Mouse (Mus musculus) limb, embryonic 15.5 days (tissue): ENCODE measurements at regions not wholly inside any gene's neighbourhood (a gene's known extent, or its start where the extent isn't known, plus 50 kb on each side); places are given as distances from the start of the nearest gene placed in this dataset.
"Not testable (repeated sequence)": the region's sequence is repeated elsewhere in the genome, so short reads cannot be mapped to it uniquely, and the experiment has no call there.

Experiments used
- ATAC-seq: fragments of 200-750 bp; cut with Nextera tagmentation; 2 replicates; pipeline ENCODE4 v1.8.0; 2017; ENCODE audit warnings: low read depth, moderate TSS enrichment; ENCODE audit not compliant: insufficient number of reproducible peaks, low FRiP score, low TSS enrichment
- H3K27ac ChIP-seq: fragments of 300-500 bp; sonication (generic); 2 replicates; pipeline ENCODE4 v1.5.1; 2015; ENCODE audit warnings: moderate library complexity, mild to moderate bottlenecking, inconsistent platforms
- H3K27me3 ChIP-seq: fragments of 300-500 bp; sonication (generic); 2 replicates; pipeline ENCODE4 v1.6.1; 2015; ENCODE audit warnings: inconsistent platforms
- H3K36me3 ChIP-seq: fragments of 300-500 bp; sonication (generic); 2 replicates; pipeline ENCODE4 v1.6.1; 2015; ENCODE audit warnings: inconsistent platforms
- H3K4me1 ChIP-seq: fragments of 300-500 bp; sonication (generic); 2 replicates; pipeline ENCODE4 v1.6.1; 2015; ENCODE audit warnings: inconsistent platforms
- H3K4me2 ChIP-seq: fragments of 300-500 bp; sonication (generic); 2 replicates; pipeline ENCODE4 v1.6.1; 2015; ENCODE audit warnings: mild to moderate bottlenecking, inconsistent platforms
- H3K4me3 ChIP-seq: fragments of 300-500 bp; sonication (generic); 2 replicates; pipeline ENCODE4 v1.5.1; 2015; ENCODE audit warnings: mild to moderate bottlenecking, inconsistent platforms
- H3K9ac ChIP-seq: fragments of 300-500 bp; sonication (generic); 2 replicates; pipeline ENCODE4 v1.6.1; 2015; ENCODE audit warnings: inconsistent platforms
- H3K9me3 ChIP-seq: fragments of 300-500 bp; sonication (generic); 2 replicates; pipeline ENCODE4 v1.6.1; 2016; ENCODE audit warnings: inconsistent platforms
- WGBS: fragments of 180-500 bp; shearing (Covaris S2); methylation state at CpG from one replicate; pipeline ENCODE4 v1.1.7; 2015; 5-methylcytosine and 5-hydroxymethylcytosine counted together

- ATAC-seq: no peak
Observed at GRCm38 (mm10) chr3:101224091-101224490, 63.6 kb downstream of the Cd2 start.

DNA sequence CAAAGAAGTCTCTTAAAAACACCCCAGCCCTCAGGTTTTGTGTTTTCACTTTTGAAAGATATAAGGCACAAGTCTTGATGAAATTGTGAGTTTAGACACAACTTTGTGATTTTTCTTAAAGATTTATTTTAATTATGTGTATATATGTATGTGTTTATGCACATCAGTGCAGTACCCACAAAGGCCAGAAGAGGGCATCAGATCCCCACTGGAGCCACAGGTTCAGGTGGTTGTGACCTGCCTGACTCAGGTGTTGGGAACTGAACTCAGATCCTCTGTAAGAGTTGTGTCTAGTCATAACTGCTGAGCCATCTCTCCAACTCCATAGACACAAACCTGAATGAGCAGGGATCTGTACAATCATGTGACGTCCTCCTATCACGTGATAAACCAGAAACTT lies 67.8 kb downstream of the Cd2 start:
- WGBS: 91% methylated on average over 2 of the region's 2 CpGs
- Histone ChIP-seq H3K27ac (no peak overlapping the region), H3K9ac (no peak overlapping the region), H3K4me2 (no peak overlapping the region), H3K9me3 (no peaks in the 10 kb centered on the region), H3K4me1 (no peaks in the 10 kb centered on the region), H3K4me3 (no peak overlapping the region), H3K36me3 (no peaks in the 10 kb centered on the region), H3K27me3 (no peaks in the 10 kb centered on the region)
- ATAC-seq: no peak

More at GRCm38 (mm10) chr3:101224091-101224490, 63.6 kb downstream of the Cd2 start:
- Histone ChIP-seq H3K36me3 (no peaks in the 10 kb centered on the region), H3K4me3 (no peak overlapping the region), H3K9ac (no peak overlapping the region), H3K9me3 (no peaks in the 10 kb centered on the region), H3K4me2 (no peak overlapping the region), H3K27me3 (no peaks in the 10 kb centered on the region), H3K27ac (no peak overlapping the region), H3K4me1 (no peaks in the 10 kb centered on the region)
- 79% methylated on average over 7 of the region's 7 CpGs for WGBS

- Histone ChIP-seq H3K4me2 (no peak overlapping the region), H3K4me1 (peaks cover 19% of the 10 kb centered on the region), H3K9me3 (no peaks in the 10 kb centered on the region), H3K27me3 (no peaks in the 10 kb centered on the region), H3K9ac (no peak overlapping the region), H3K27ac (no peak overlapping the region), H3K4me3 (no peak overlapping the region), H3K36me3 (no peaks in the 10 kb centered on the region)
- WGBS: 76% methylated on average over 13 of the region's 13 CpGs
- ATAC-seq: no peak
Observed at GRCm38 (mm10) chr3:101216711-101217110, 71.0 kb downstream of the Cd2 start.

GRCm38 (mm10) chr3:101213212-101213562 lies 74.6 kb downstream of the Cd2 start:
- no peak for ATAC-seq
- no peaks in the 10 kb centered on the region for H3K27me3 ChIP-seq
- 49% methylated on average over 4 of the region's 4 CpGs for WGBS
- H3K4me1 ChIP-seq: peaks cover 21% of the 10 kb centered on the region
- no peaks in the 10 kb centered on the region for H3K36me3 ChIP-seq
- H3K4me3 ChIP-seq: no peak overlapping the region
- H3K27ac ChIP-seq: peak overlapping the region; percentile 83
- peak overlapping the region; percentile 24 for H3K4me2 ChIP-seq
- no peaks in the 10 kb centered on the region for H3K9me3 ChIP-seq
- no peak overlapping the region for H3K9ac ChIP-seq

- Histone ChIP-seq H3K27me3 (no peaks in the 10 kb centered on the region), H3K9me3 (no peaks in the 10 kb centered on the region), H3K36me3 (no peaks in the 10 kb centered on the region), H3K9ac (no peak overlapping the region), H3K27ac (peak overlapping the region; percentile 83), H3K4me3 (no peak overlapping the region), H3K4me2 (peak overlapping the region; percentile 24), H3K4me1 (peaks cover 21% of the 10 kb centered on the region)
- peak; percentile 82 for ATAC-seq
- WGBS: 3% methylated on average over 12 of the region's 12 CpGs
Observed at GRCm38 (mm10) chr3:101212403-101213211, 75.1 kb downstream of the Cd2 start.

DNA sequence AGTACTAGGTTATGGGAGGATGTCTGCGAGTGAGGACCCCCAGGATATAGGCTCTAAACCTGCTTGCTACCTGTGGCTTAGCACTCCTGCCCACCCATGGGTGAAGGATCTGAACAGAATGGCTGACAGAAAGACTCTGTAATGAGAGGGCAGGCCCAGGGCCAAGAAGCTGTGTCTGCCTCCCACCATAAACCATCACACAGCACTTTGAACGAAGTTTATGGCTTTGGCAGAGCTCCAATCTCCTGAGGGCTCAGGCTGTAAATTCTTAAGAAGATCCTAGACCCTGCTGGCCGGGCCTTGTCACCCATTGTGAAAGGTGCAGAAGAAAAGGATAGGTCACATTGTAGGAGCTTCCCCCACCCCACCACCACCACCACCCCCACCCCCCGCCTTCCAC lies 75.8 kb downstream of the Cd2 start:
- H3K9ac ChIP-seq: no peak overlapping the region
- H3K27me3 ChIP-seq: no peaks in the 10 kb centered on the region
- ATAC-seq: peak; percentile 56
- H3K9me3 ChIP-seq: no peaks in the 10 kb centered on the region
- peak overlapping the region; percentile 19; the same call in 1 of the 2 replicates for H3K4me2 ChIP-seq
- no peak overlapping the region for H3K4me3 ChIP-seq
- peak overlapping the region; percentile 83 for H3K27ac ChIP-seq
- no peaks in the 10 kb centered on the region for H3K36me3 ChIP-seq
- peaks cover 21% of the 10 kb centered on the region for H3K4me1 ChIP-seq
- 16% methylated on average over 4 of the region's 4 CpGs for WGBS

GRCm38 (mm10) chr3:101209546-101209945 lies 78.2 kb downstream of the Cd2 start:
- no peak overlapping the region for H3K4me3 ChIP-seq
- no peak overlapping the region for H3K9ac ChIP-seq
- no peak overlapping the region for H3K27ac ChIP-seq
- ATAC-seq: no peak
- WGBS: 65% methylated on average over 7 of the region's 7 CpGs
- no peaks in the 10 kb centered on the region for H3K27me3 ChIP-seq
- no peaks in the 10 kb centered on the region for H3K36me3 ChIP-seq
- H3K4me1 ChIP-seq: peaks cover 21% of the 10 kb centered on the region
- H3K9me3 ChIP-seq: no peaks in the 10 kb centered on the region
- H3K4me2 ChIP-seq: no peak overlapping the region

DNA sequence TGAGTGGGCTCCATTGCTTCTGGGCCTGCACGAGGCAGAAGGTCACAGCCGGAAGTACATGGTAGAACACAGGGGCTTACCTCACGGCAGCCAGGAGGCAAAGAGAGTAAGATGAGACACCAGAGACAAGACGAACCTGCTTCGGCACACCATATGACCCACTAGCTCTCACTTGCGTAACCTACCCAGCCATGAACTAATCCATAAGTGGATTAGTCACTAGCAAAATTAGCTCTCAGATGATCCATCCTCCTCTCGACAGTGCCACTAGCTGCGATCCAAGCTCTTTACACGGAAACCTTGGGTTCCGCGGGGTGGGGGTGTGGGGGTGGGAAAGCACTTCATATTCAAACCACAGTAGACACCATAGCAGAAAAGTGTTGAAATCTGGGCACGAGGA lies 79.0 kb downstream of the Cd2 start:
- no peaks in the 10 kb centered on the region for H3K9me3 ChIP-seq

GRCm38 (mm10) chr3:101206172-101206571 lies 81.6 kb downstream of the Cd2 start:
- not testable (repeated sequence) for H3K9ac ChIP-seq, H3K36me3 ChIP-seq, H3K27me3 ChIP-seq, H3K9me3 ChIP-seq, H3K4me2 ChIP-seq, H3K27ac ChIP-seq, H3K4me3 ChIP-seq, ATAC-seq, H3K4me1 ChIP-seq
- 98% methylated on average over 13 of the region's 13 CpGs for WGBS

More for the DNA sequence above, 79.0 kb downstream of the Cd2 start:
- Histone ChIP-seq H3K4me2 (no peak overlapping the region), H3K4me3 (no peak overlapping the region), H3K36me3 (no peaks in the 10 kb centered on the region), H3K27me3 (no peaks in the 10 kb centered on the region), H3K9ac (no peak overlapping the region), H3K4me1 (peaks cover 21% of the 10 kb centered on the region), H3K27ac (no peak overlapping the region; the same call in 1 of the 2 replicates)
- ATAC-seq: no peak
- 81% methylated on average over 12 of the region's 12 CpGs for WGBS

- Histone ChIP-seq H3K4me3 (no peak overlapping the region), H3K27ac (no peak overlapping the region), H3K9ac (no peak overlapping the region), H3K4me1 (no peaks in the 10 kb centered on the region), H3K36me3 (no peaks in the 10 kb centered on the region), H3K4me2 (no peak overlapping the region), H3K27me3 (no peaks in the 10 kb centered on the region), H3K9me3 (no peaks in the 10 kb centered on the region)
- 82% methylated on average over 5 of the region's 5 CpGs for whole genome bisulfite sequencing
- ATAC-seq: no peak
Observed at GRCm38 (mm10) chr3:101194725-101195124, 84.6 kb upstream of the Ptgfrn start.

GRCm38 (mm10) chr3:101194319-101194718 lies 84.2 kb upstream of the Ptgfrn start:
- Histone ChIP-seq H3K27me3 (no peaks in the 10 kb centered on the region), H3K4me2 (no peak overlapping the region), H3K9me3 (no peaks in the 10 kb centered on the region), H3K4me1 (no peaks in the 10 kb centered on the region), H3K27ac (no peak overlapping the region), H3K4me3 (no peak overlapping the region), H3K9ac (no peak overlapping the region), H3K36me3 (no peaks in the 10 kb centered on the region)
- 67% methylated on average over 5 of the region's 5 CpGs for WGBS
- no peak for ATAC-seq

DNA sequence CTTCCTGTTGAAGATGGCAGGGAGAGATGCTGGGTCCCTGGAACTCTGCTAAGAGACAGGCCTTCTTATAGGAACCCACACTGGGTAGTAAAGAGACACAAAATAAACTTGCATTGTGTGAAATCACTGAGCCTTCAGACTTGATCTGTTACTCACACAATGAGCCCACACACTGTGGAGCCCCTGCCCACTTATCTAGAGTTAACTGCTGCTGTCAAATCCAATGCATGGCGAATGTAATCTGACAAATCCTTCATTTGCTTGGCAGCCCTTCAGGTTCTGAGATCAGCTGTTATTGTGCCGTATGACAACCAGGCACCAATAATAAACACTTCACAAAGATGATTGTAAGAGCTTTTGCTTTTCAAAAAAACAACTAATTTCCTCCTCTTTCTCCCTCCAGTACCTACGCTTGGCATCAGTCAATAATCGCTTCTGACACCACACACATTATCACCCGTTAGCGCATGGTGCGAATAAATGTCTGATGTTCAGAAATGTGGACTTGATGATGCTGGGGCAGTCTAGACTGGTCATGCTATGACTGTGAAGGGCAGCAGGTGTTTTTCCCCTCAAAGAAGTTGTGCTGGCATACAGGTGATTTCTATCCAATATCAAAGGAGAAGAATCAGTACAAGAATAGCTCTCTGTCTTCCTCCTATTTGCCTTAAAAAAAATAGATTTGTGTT lies 81.4 kb upstream of the Ptgfrn start:
- Histone ChIP-seq H3K4me1 (no peaks in the 10 kb centered on the region), H3K9me3 (no peaks in the 10 kb centered on the region), H3K36me3 (no peaks in the 10 kb centered on the region), H3K27ac (no peak overlapping the region), H3K4me3 (no peak overlapping the region), H3K27me3 (no peaks in the 10 kb centered on the region), H3K4me2 (no peak overlapping the region), H3K9ac (no peak overlapping the region)
- ATAC-seq: no peak
- WGBS: 84% methylated on average over 7 of the region's 7 CpGs
